Mouse (Mus musculus) hindbrain, postnatal 0 days (tissue): ENCODE data around the gene Rnaseh1. TPM values are rescaled to one million over a fixed set of nuclear protein-coding genes. Genes with fewer than 3 reads are reported as not detected.

Experiments
- ATAC-seq: fragments of 200-750 bp; cut with Nextera tagmentation; 2 replicates; pipeline ENCODE4 v1.8.0; 2017; ENCODE audit warnings: mild to moderate bottlenecking, moderate TSS enrichment, moderate library complexity
- DNase-seq: peaks from one replicate; pipeline ENCODE4 v3.0.0-alpha.2; 2015; ENCODE audit warnings: low spot score
- H3K27ac ChIP-seq: fragments of 300-500 bp; sonication (generic); 2 replicates; pipeline ENCODE4 v1.5.1; 2014; ENCODE audit warnings: mild to moderate bottlenecking
- H3K27me3 ChIP-seq: fragments of 300-500 bp; sonication (generic); 2 replicates; pipeline ENCODE4 v1.6.1; 2014; ENCODE audit warnings: low read length, mixed read lengths; ENCODE audit not compliant: insufficient read depth
- H3K36me3 ChIP-seq: fragments of 300-500 bp; sonication (generic); 2 replicates; pipeline ENCODE4 v1.6.1; 2014; ENCODE audit warnings: low read length, mixed read lengths; ENCODE audit not compliant: insufficient read depth
- H3K4me1 ChIP-seq: fragments of 300-500 bp; sonication (generic); 2 replicates; pipeline ENCODE4 v1.6.1; 2014; ENCODE audit warnings: antibody characterized with exemption, low read length, mixed read lengths; ENCODE audit not compliant: insufficient read depth
- H3K4me2 ChIP-seq: fragments of 300-500 bp; sonication (generic); 2 replicates; pipeline ENCODE4 v1.6.1; 2014; ENCODE audit warnings: low read depth, mild to moderate bottlenecking, low read length, moderate library complexity, mixed read lengths
- H3K4me3 ChIP-seq: fragments of 300-500 bp; sonication (generic); 2 replicates; pipeline ENCODE4 v1.5.1; 2014; ENCODE audit warnings: low read length
- H3K9ac ChIP-seq: fragments of 300-500 bp; sonication (generic); replicated peaks from 2 replicates; pipeline ENCODE4 v1.6.1; 2014; ENCODE audit warnings: mild to moderate bottlenecking, low read length, moderate library complexity, mixed read lengths
- H3K9me3 ChIP-seq: fragments of 300-500 bp; sonication (generic); 2 replicates; pipeline ENCODE4 v1.6.1; 2016; ENCODE audit warnings: low read length, mixed read lengths
- CTCF ChIP-seq: IDR thresholded peaks from 2 replicates; pipeline ENCODE4 v1.5.1; 2016; ENCODE audit warnings: antibody characterized with exemption, control low read depth, low read depth
- WGBS: fragments of 180-500 bp; shearing (Covaris S2); extraction: QIAGEN DNeasy Blood & Tissue Kit; methylation state at CpG from one replicate; pipeline ENCODE4 v1.1.7; 2014; 5-methylcytosine and 5-hydroxymethylcytosine counted together
- polyA plus RNA-seq: library from polyadenylated mRNA; unstranded; fragments of >200 nt; fragmentation: Nextera tagmentation; extraction: Ambion mirVana; gene quantifications from 2 replicates; pipeline ENCODE4 v1.2.1, GENCODE M21; 2015
- total RNA-seq: library from RNA; depleted of rRNA; stranded (reverse); fragments of >200 nt; gene quantifications from 2 replicates; pipeline ENCODE4 v1.2.3, GENCODE M21; 2014

Gene Rnaseh1
- total and polyA plus RNA-seq, 2 experiments from 2014 or later, result 7.4 to 12.7 TPM

DNA sequence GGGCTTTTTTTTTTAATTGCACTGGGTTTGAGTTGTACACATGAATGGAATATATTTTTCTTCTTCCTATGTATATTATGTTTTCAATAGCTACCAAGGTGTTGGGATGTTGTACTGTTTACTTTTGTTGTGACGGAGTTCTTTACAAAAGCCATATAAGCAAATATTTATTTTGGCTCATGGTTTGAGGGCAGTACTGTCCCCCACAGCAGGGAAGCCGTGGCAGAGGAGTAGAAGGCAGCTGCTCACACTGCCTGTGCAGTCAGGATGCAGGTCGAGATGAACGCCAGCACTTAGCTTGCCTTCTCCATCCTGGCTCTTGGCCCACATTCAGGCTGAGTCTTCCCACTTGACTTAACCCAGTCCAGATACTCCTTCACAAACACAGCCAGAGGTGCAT lies 17.3 kb downstream of the Rnaseh1 start:
- Histone ChIP-seq H3K4me2 (no peak overlapping the region), H3K4me1 (no peaks in the 10 kb centered on the region), H3K27me3 (no peaks in the 10 kb centered on the region), H3K4me3 (no peak overlapping the region), H3K9me3 (no peaks in the 10 kb centered on the region), H3K9ac (no peak overlapping the region), H3K27ac (no peak overlapping the region), H3K36me3 (no peaks in the 10 kb centered on the region)
- 65% methylated on average over 4 of the region's 4 CpGs for WGBS
- no peak for TF ChIP-seq CTCF
- DNase-seq (no peak), ATAC-seq (no peak)

DNA sequence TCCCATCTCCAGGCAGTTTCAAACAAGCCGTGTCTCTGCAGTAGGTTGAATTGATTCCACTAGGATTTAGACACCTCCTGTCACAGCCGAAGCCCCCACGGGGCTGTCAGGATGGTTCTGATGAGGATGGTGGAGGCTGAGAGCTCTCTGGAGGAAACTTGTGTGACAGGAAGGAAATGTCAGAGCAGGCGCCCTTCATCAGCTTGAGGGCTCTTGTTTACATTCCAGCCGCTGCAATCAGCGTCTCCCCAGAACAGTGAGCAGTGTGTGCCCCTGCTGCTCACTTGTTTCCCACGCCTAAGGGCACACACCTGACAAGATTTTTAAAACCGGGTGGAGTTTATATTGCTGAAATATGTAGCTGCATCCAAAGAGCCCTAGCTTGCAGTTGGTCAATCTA lies 17.9 kb downstream of the Rnaseh1 start:
- Histone ChIP-seq H3K4me1 (no peaks in the 10 kb centered on the region), H3K27ac (no peak overlapping the region), H3K9ac (no peak overlapping the region), H3K36me3 (no peaks in the 10 kb centered on the region), H3K27me3 (no peaks in the 10 kb centered on the region), H3K9me3 (no peaks in the 10 kb centered on the region), H3K4me2 (no peak overlapping the region), H3K4me3 (no peak overlapping the region)
- ATAC-seq (no peak), DNase-seq (no peak)
- no peak for TF ChIP-seq CTCF
- WGBS, result 57% methylated on average over 8 of the region's 8 CpGs

DNA sequence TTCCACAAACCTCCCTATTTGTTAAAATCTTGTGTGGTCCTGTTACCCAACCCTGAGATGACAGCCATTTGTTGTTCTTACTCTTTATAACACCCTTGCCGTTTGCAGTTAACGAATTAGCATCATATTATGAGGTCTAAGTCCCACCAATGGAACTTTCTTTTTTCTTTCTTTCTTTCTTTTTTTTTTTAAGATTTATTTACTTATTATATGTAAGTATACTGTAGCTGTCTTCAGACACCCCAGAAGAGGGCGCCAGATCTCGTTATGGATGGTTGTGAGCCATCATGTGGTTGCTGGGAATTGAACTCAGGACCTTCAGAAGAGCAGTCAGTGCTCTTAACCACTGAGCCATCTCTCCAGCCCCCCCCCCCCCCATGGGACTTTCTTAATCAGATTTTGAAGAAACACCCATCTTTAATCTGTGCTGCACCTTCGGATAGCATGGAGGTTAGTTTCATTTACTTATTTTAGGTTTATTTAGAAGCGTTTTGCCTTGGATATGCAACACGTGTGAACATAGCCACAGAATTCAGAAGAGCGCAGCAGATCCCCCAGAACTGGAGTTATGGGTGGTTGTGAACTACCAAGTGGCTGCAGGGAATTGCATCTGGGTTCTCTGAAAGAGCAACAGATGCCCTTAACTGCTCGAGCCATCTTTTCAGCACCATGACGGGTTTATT lies 24.8 kb downstream of the Rnaseh1 start:
- ATAC-seq (no peak), DNase-seq (no peak)
- peak overlapping the region; percentile 88 for H3K27ac ChIP-seq
- H3K36me3 ChIP-seq, result no peaks in the 10 kb centered on the region
- peak overlapping the region; percentile 43 for H3K4me3 ChIP-seq
- H3K9ac ChIP-seq, result no peak overlapping the region
- TF ChIP-seq CTCF, result peak; percentile 21; the same call in 1 of the 2 replicates
- peak overlapping the region; percentile 50 for H3K4me2 ChIP-seq
- peaks cover 8% of the 10 kb centered on the region for H3K4me1 ChIP-seq
- no peaks in the 10 kb centered on the region for H3K9me3 ChIP-seq
- H3K27me3 ChIP-seq, result no peaks in the 10 kb centered on the region
- WGBS, result 86% methylated on average over 10 of the region's 10 CpGs

DNA sequence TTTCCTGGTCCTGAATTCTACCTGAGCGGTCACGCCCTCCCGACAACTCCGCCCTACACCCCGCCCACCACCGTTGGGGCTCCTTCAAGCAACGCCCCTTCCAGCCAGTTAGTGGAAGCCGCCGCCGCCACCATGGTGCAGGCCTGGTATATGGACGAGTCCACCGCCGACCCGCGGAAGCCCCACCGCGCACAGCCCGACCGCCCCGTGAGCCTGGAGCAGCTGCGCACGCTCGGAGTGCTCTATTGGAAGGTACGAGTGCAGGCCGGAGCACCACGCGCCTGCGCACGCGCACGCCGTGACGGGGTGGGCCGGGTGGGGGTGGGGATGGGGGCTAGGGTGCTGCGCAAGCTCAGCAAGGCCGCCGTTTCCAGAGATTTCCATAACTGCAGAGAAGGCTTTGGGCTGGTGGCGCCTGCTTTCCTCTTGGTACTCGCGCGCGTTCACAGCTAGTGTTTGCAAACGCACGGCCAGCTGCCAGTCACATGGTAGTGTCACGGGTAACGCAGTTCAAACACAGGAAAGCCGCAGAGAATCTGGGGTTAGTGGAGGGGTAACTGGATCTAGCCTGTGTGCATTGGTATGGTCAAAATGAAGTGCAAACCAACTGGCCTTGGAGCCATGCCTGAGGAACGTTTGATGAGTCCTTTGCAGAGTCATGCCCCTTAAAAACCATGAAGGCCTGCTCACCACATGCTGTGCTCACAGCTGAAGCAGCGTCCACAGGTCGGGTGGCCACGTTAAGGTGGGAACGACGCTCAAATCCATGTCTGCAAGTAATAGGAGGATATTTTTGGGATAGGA lies 25.9 kb downstream of the Rnaseh1 start, which contains the start of gene Adi1:
TSS of gene Adi1 (plus strand) at position 111 of the 804 bp plus-strand sequence.
- DNase-seq, result peak; percentile 93
- Histone ChIP-seq H3K27me3 (no peaks in the 10 kb centered on the region), H3K27ac (peak within 1 kb of the TSS; percentile 88), H3K4me1 (peaks cover 8% of the 10 kb centered on the region), H3K4me3 (peak within 1 kb of the TSS; percentile 43), H3K4me2 (peak within 1 kb of the TSS; percentile 50), H3K9me3 (no peaks in the 10 kb centered on the region), H3K9ac (peak within 1 kb of the TSS; percentile 45), H3K36me3 (no peaks in the 10 kb centered on the region)
- WGBS, result 2% methylated on average over 53 of the region's 53 CpGs
- TF ChIP-seq CTCF, result no peak
- ATAC-seq, result peak; percentile 98

DNA sequence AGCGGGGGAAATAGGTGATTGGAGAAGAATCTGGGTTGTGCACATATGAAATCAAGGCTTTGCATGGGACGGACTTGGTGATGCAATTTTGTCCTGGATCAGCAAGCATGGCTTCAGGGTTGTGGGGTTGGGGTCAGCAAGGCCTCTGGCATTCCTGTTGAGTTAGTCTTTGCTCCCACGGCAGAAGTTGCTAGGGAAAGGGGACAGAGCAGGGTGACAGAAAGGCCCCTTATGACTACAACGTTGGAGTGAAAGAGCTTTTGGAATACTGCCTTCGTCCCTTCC lies 26.5 kb downstream of the Rnaseh1 start:
- Histone ChIP-seq H3K9ac (peak overlapping the region; percentile 45), H3K4me1 (peaks cover 8% of the 10 kb centered on the region), H3K4me2 (peak overlapping the region; percentile 50), H3K27me3 (no peaks in the 10 kb centered on the region), H3K27ac (peak overlapping the region; percentile 88), H3K9me3 (no peaks in the 10 kb centered on the region), H3K36me3 (no peaks in the 10 kb centered on the region), H3K4me3 (peak overlapping the region; percentile 43)
- 56% methylated on average over 5 of the region's 5 CpGs for WGBS
- TF ChIP-seq CTCF, result no peak
- ATAC-seq, result no peak
- DNase-seq, result no peak

DNA sequence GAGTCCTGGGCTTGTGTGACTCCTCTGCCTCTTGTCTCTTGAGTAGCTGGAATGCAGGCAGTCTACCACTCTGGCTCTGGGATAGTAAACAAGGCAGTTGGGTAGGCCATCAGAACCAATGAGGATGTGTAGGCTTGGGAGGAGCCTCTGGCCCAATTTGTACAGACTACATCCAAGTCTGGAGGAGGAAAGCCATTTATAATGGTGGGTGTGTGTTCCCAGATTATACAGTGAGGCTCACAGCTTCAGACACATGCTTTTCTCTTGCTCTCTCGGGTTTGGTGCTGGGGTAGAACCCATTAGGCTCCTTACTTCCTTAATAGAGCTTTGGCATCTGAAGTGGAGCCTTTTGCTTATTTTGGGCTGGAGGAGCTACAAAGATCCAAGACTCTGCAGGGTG lies 35.3 kb downstream of the Rnaseh1 start:
- Histone ChIP-seq H3K4me3 (no peak overlapping the region), H3K4me2 (no peak overlapping the region), H3K4me1 (no peaks in the 10 kb centered on the region), H3K27ac (no peak overlapping the region), H3K9ac (no peak overlapping the region), H3K36me3 (no peaks in the 10 kb centered on the region; the same call in 1 of the 2 replicates), H3K9me3 (no peaks in the 10 kb centered on the region), H3K27me3 (no peaks in the 10 kb centered on the region)
- TF ChIP-seq CTCF, result no peak
- ATAC-seq, result no peak
- no peak for DNase-seq
- WGBS, result 89% methylated on average over 1 of the region's 1 CpGs

DNA sequence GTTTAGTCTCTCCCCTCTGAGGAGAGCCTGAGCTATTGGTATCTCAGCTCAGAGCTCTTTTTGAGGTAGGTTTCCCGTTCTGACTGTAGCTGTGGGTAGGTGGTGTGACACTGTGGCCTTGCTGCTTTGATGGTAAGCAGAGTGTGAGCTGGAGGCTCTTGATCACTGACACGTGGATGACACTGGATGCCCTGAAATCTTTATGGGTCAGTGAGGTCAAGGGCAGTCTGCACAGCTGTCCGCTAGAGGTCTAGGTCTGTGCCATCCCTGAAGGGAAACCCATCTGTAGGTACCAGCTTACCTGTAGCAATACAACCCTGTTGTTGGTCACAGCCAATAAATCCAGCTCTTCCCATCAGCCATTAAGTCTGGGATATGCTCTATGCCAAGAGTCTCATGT lies 36.4 kb downstream of the Rnaseh1 start:
- no peak overlapping the region for H3K27ac ChIP-seq
- ATAC-seq, result no peak
- H3K27me3 ChIP-seq, result no peaks in the 10 kb centered on the region
- DNase-seq, result no peak
- H3K4me3 ChIP-seq, result no peak overlapping the region
- H3K9ac ChIP-seq, result no peak overlapping the region
- WGBS, result 60% methylated on average over 3 of the region's 3 CpGs
- no peak overlapping the region for H3K4me2 ChIP-seq
- H3K4me1 ChIP-seq, result no peaks in the 10 kb centered on the region
- peaks cover 6% of the 10 kb centered on the region; the same call in 1 of the 2 replicates for H3K36me3 ChIP-seq
- H3K9me3 ChIP-seq, result no peaks in the 10 kb centered on the region
- no peak for TF ChIP-seq CTCF
